Mouse (Mus musculus) ES-Bruce4 (cell line): ENCODE measurements around the gene Lsm10. TPM values are rescaled to one million over a fixed set of nuclear protein-coding genes. Genes with fewer than 3 reads are reported as not detected.

Experiments
- H3K27ac ChIP-seq: 2 replicates; pipeline ENCODE4 v1.5.1; 2012; ENCODE audit warnings: low read length, inconsistent platforms; ENCODE audit not compliant: insufficient read depth
- H3K27me3 ChIP-seq: 2 replicates; pipeline ENCODE4 v1.6.1; 2012; ENCODE audit warnings: mild to moderate bottlenecking, low read length, inconsistent platforms; ENCODE audit not compliant: control insufficient read depth, poor library complexity, insufficient read depth, severe bottlenecking
- H3K36me3 ChIP-seq: 2 replicates; pipeline ENCODE4 v1.6.1; 2012; ENCODE audit warnings: inconsistent platforms, mild to moderate bottlenecking, low read length, moderate library complexity; ENCODE audit not compliant: control insufficient read depth, poor library complexity, insufficient read depth, severe bottlenecking
- H3K4me1 ChIP-seq: one replicate; pipeline ENCODE4 v1.8.1; 2011; ENCODE audit warnings: low read length; ENCODE audit not compliant: control insufficient read depth, insufficient read depth
- H3K4me3 ChIP-seq: 2 replicates; pipeline ENCODE4 v1.5.1; 2011; ENCODE audit warnings: low read depth, mild to moderate bottlenecking, low read length
- H3K9ac ChIP-seq: 2 replicates; pipeline ENCODE4 v1.6.1; 2012; ENCODE audit warnings: low read depth, mild to moderate bottlenecking, inconsistent platforms; ENCODE audit not compliant: poor library complexity, severe bottlenecking
- H3K9me3 ChIP-seq: replicated peaks from 2 replicates; pipeline ENCODE4 v1.6.1; 2012; ENCODE audit warnings: mild to moderate bottlenecking, low read length, inconsistent platforms; ENCODE audit not compliant: control insufficient read depth, poor library complexity, insufficient read depth, severe bottlenecking
- CTCF ChIP-seq: IDR thresholded peaks from one replicate; pipeline ENCODE4 v1.8.1; 2011; ENCODE audit warnings: low read depth, low read length
- EP300 ChIP-seq: IDR thresholded peaks from 2 replicates; pipeline ENCODE4 v1.6.1; 2011; ENCODE audit warnings: low read depth, low read length; ENCODE audit not compliant: insufficient read depth
- POLR2A ChIP-seq: IDR thresholded peaks from one replicate; pipeline ENCODE4 v1.8.1; 2011; ENCODE audit warnings: low read length; ENCODE audit not compliant: insufficient read depth
- polyA plus RNA-seq: library from polyadenylated mRNA; stranded (reverse); fragments of >200 nt; gene quantifications from 2 replicates; pipeline ENCODE4 v1.2.4, GENCODE M21; 2011; ENCODE audit warnings: low read depth; ENCODE audit not compliant: missing spikeins, insufficient read depth, insufficient read length

The Lsm10 gene
- polyA plus RNA-seq, 1 experiment: 25.4 TPM

- H3K9ac ChIP-seq: no peak overlapping the region
- TF ChIP-seq EP300 (no peak), POLR2A (no peak), CTCF (no peak)
- H3K4me1 ChIP-seq: no peaks in the 10 kb centered on the region
- H3K4me3 ChIP-seq: no peak overlapping the region
- no peaks in the 10 kb centered on the region for H3K9me3 ChIP-seq
- H3K27me3 ChIP-seq: no peaks in the 10 kb centered on the region
- no peak overlapping the region for H3K27ac ChIP-seq
- H3K36me3 ChIP-seq: no peaks in the 10 kb centered on the region
These were observed 38.2 kb downstream of the Lsm10 start for GRCm38 (mm10) chr4:126134639-126135038.

- H3K27me3 ChIP-seq: no peaks in the 10 kb centered on the region
- H3K9ac ChIP-seq: no peak overlapping the region
- TF ChIP-seq CTCF (no peak), POLR2A (no peak), EP300 (no peak)
- no peak overlapping the region for H3K27ac ChIP-seq
- no peaks in the 10 kb centered on the region for H3K36me3 ChIP-seq
- no peak overlapping the region for H3K4me3 ChIP-seq
- H3K4me1 ChIP-seq: no peaks in the 10 kb centered on the region
- H3K9me3 ChIP-seq: no peaks in the 10 kb centered on the region
These were observed 41.4 kb downstream of the Lsm10 start for GRCm38 (mm10) chr4:126137773-126138172.

GRCm38 (mm10) chr4:126141021-126141420 lies 44.6 kb downstream of the Lsm10 start:
- TF ChIP-seq EP300 (no peak), CTCF (no peak), POLR2A (no peak)
- no peak overlapping the region for H3K27ac ChIP-seq
- no peak overlapping the region for H3K4me3 ChIP-seq
- H3K4me1 ChIP-seq: no peaks in the 10 kb centered on the region
- no peaks in the 10 kb centered on the region for H3K27me3 ChIP-seq
- H3K9ac ChIP-seq: no peak overlapping the region
- H3K9me3 ChIP-seq: no peaks in the 10 kb centered on the region
- H3K36me3 ChIP-seq: no peaks in the 10 kb centered on the region

- no peak overlapping the region for H3K9ac ChIP-seq
- H3K4me3 ChIP-seq: no peak overlapping the region
- TF ChIP-seq EP300 (no peak), CTCF (no peak), POLR2A (no peak)
- no peaks in the 10 kb centered on the region for H3K9me3 ChIP-seq
- no peak overlapping the region for H3K27ac ChIP-seq
- no peaks in the 10 kb centered on the region for H3K27me3 ChIP-seq
- H3K4me1 ChIP-seq: no peaks in the 10 kb centered on the region
- H3K36me3 ChIP-seq: no peaks in the 10 kb centered on the region
These were observed 49.0 kb downstream of the Lsm10 start for GRCm38 (mm10) chr4:126145396-126145795.

- Histone ChIP-seq H3K27me3 (no peaks in the 10 kb centered on the region), H3K9ac (peak overlapping the region; percentile 72), H3K27ac (peak overlapping the region; percentile 74), H3K9me3 (no peaks in the 10 kb centered on the region), H3K4me3 (peak overlapping the region; percentile 69), H3K36me3 (no peaks in the 10 kb centered on the region), H3K4me1 (no peaks in the 10 kb centered on the region)
- no peak for TF ChIP-seq CTCF
- TF ChIP-seq EP300: no peak
- no peak for TF ChIP-seq POLR2A
These were observed 50.6 kb downstream of the Lsm10 start for GRCm38 (mm10) chr4:126146974-126147532.

GRCm38 (mm10) chr4:126147533-126148160 lies 51.2 kb downstream of the Lsm10 start, which contains the start of gene Eva1b:
Gene Eva1b (plus strand): TSS chr4:126147744.
- H3K27ac ChIP-seq: peak within 1 kb of the TSS; percentile 74
- no peaks in the 10 kb centered on the region for H3K9me3 ChIP-seq
- TF ChIP-seq POLR2A (no peak), EP300 (0 out of 2 replicates have a peak, but pooled peaks have one; percentile 20)
- no peaks in the 10 kb centered on the region for H3K27me3 ChIP-seq
- no peaks in the 10 kb centered on the region for H3K36me3 ChIP-seq
- H3K4me3 ChIP-seq: peak within 1 kb of the TSS; percentile 69
- H3K9ac ChIP-seq: peak within 1 kb of the TSS; percentile 72
- H3K4me1 ChIP-seq: no peaks in the 10 kb centered on the region

Other genes with a start within 250 kb of the Lsm10 start
- not detected in 2 replicates for gene Csf3r, start 72.1 kb upstream of the Lsm10 start, polyA plus RNA-seq
- 68.4 and 69.5 TPM in 2 replicates for gene Mrps15, start 49.7 kb upstream of the Lsm10 start, polyA plus RNA-seq
- 2.8 and 5.3 TPM in 2 replicates for gene Oscp1, start 38.1 kb upstream of the Lsm10 start, polyA plus RNA-seq
- 36.4 and 37.5 TPM in 2 replicates for gene Stk40, start 7.3 kb downstream of the Lsm10 start, polyA plus RNA-seq
- gene Eva1b, start 51.1 kb downstream of the Lsm10 start, polyA plus RNA-seq: 13.6 and 15.9 TPM in 2 replicates
- gene Sh3d21, start 66.9 kb downstream of the Lsm10 start, polyA plus RNA-seq: 5.5 and 6.0 TPM in 2 replicates
- gene Thrap3, start 106.1 kb downstream of the Lsm10 start, polyA plus RNA-seq: 456 and 495 TPM in 2 replicates
- gene Map7d1, start 159.7 kb downstream of the Lsm10 start, polyA plus RNA-seq: 29.0 and 31.9 TPM in 2 replicates
- 62.8 TPM in 2 replicates for gene Trappc3, start 165.7 kb downstream of the Lsm10 start, polyA plus RNA-seq
- gene Col8a2, start 190.2 kb downstream of the Lsm10 start, polyA plus RNA-seq: 1.0 and 1.2 TPM in 2 replicates
- gene Adprhl2, start 225.1 kb downstream of the Lsm10 start, polyA plus RNA-seq: 31.4 and 35.7 TPM in 2 replicates
- gene Tekt2, start 229.1 kb downstream of the Lsm10 start, polyA plus RNA-seq: 4.8 and 5.9 TPM in 2 replicates